Mouse (Mus musculus): ENCODE results near the gene Map3k1. TPM values are rescaled to one million over a fixed set of nuclear protein-coding genes. Genes with fewer than 3 reads are reported as not detected.

Map3k1 gene
- polyA plus RNA-seq, 1 experiment: 34.5 TPM

DNA sequence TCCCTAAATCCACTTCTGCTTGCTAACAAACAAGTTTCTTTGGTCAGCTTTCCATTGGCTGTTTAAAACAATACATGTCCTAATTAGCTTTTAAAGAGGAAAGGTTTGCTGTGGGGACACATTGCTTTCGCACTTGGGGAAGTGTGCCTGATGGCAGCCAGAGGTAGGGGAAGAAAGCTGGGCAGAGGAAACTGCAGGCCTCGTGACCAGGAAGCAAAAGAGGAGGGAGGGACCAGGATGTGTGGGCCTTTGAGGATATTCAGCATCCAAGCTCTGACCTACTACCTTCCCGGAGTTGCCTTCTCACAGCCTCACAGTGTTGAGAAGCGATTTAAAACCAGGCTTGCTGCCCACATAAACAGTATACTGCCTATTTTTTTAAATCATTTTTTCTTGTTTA is 15.4 kb upstream of the Map3k1 start:
- Histone ChIP-seq H3K27ac (ENCODE audit: insufficient read depth, low read length) (no peak overlapping the region), H3K4me1 (ENCODE audit: control insufficient read depth, insufficient read depth, low read length) (no peaks in the 10 kb centered on the region), H3K9me3 (replicated peaks; ENCODE audit: control insufficient read depth, insufficient read depth, low read length, poor library complexity, severe bottlenecking) (no peaks in the 10 kb centered on the region), H3K9ac (ENCODE audit: low read depth, poor library complexity, severe bottlenecking) (no peak overlapping the region), H3K4me3 (ENCODE audit: low read depth, low read length) (no peak overlapping the region), H3K27me3 (ENCODE audit: control insufficient read depth, insufficient read depth, low read length, poor library complexity, severe bottlenecking) (no peaks in the 10 kb centered on the region), H3K36me3 (ENCODE audit: control insufficient read depth, insufficient read depth, low read length, poor library complexity, severe bottlenecking) (no peaks in the 10 kb centered on the region)
- no peak for TF ChIP-seq EP300 (IDR thresholded peaks at IDR 0.05; ENCODE audit: insufficient read depth, low read depth, low read length)
- TF ChIP-seq CTCF (IDR thresholded peaks at IDR 0.05; ENCODE audit: low read depth, low read length): no peak
- TF ChIP-seq POLR2A (IDR thresholded peaks at IDR 0.05; ENCODE audit: insufficient read depth, low read length): no peak

DNA sequence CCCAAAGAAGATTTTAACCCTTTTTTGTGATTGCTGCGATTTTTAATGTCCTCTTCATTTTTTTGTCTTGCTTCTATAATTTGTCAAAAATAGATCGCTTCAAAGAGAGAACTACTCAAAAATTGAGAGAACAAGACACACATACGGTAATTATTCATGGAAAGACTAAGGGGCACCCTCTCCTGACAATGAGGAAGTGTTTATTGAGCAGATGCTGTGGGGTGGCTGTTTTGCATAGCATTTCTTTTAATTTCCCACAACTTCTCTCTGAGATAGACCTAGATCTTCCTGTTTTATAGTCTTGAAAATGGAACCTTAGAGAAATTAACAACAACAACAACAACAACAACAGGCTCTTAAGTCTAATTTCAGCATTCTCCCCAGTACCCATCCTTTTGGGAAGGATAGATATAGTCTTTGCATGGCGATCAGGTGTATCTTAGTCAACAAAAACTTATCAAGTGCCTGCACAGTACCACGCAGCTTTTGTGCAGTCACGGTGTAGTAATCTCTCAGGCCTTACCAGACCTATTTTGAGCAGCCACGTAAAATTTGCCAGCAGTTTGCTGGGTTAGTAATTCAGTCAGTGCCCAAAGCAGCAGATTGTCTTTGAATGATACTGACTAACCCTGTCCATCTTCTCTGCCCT is 13.1 kb upstream of the Map3k1 start:
- H3K4me1 ChIP-seq (ENCODE audit: control insufficient read depth, insufficient read depth, low read length): no peaks in the 10 kb centered on the region
- H3K27ac ChIP-seq (ENCODE audit: insufficient read depth, low read length): no peak overlapping the region
- no peaks in the 10 kb centered on the region for H3K36me3 ChIP-seq (ENCODE audit: control insufficient read depth, insufficient read depth, low read length, poor library complexity, severe bottlenecking)
- no peaks in the 10 kb centered on the region for H3K27me3 ChIP-seq (ENCODE audit: control insufficient read depth, insufficient read depth, low read length, poor library complexity, severe bottlenecking)
- no peaks in the 10 kb centered on the region for H3K9me3 ChIP-seq (replicated peaks; ENCODE audit: control insufficient read depth, insufficient read depth, low read length, poor library complexity, severe bottlenecking)
- H3K4me3 ChIP-seq (ENCODE audit: low read depth, low read length): no peak overlapping the region
- TF ChIP-seq POLR2A (IDR thresholded peaks at IDR 0.05; ENCODE audit: insufficient read depth, low read length): no peak
- no peak for TF ChIP-seq EP300 (IDR thresholded peaks at IDR 0.05; ENCODE audit: insufficient read depth, low read depth, low read length)
- TF ChIP-seq CTCF (IDR thresholded peaks at IDR 0.05; ENCODE audit: low read depth, low read length): no peak
- no peak overlapping the region for H3K9ac ChIP-seq (ENCODE audit: low read depth, poor library complexity, severe bottlenecking)

GRCm38 (mm10) chr13:111819618-111820385 is 11.0 kb upstream of the Map3k1 start:
- Histone ChIP-seq H3K4me3 (ENCODE audit: low read depth, low read length) (no peak overlapping the region), H3K27ac (ENCODE audit: insufficient read depth, low read length) (no peak overlapping the region), H3K9me3 (replicated peaks; ENCODE audit: control insufficient read depth, insufficient read depth, low read length, poor library complexity, severe bottlenecking) (0 out of 2 replicates have a peak, but pooled peaks cover 4% of the 10 kb centered on the region), H3K9ac (ENCODE audit: low read depth, poor library complexity, severe bottlenecking) (no peak overlapping the region), H3K4me1 (ENCODE audit: control insufficient read depth, insufficient read depth, low read length) (no peaks in the 10 kb centered on the region), H3K36me3 (ENCODE audit: control insufficient read depth, insufficient read depth, low read length, poor library complexity, severe bottlenecking) (no peaks in the 10 kb centered on the region), H3K27me3 (ENCODE audit: control insufficient read depth, insufficient read depth, low read length, poor library complexity, severe bottlenecking) (no peaks in the 10 kb centered on the region)
- TF ChIP-seq CTCF (IDR thresholded peaks at IDR 0.05; ENCODE audit: low read depth, low read length): no peak
- TF ChIP-seq EP300 (IDR thresholded peaks at IDR 0.05; ENCODE audit: insufficient read depth, low read depth, low read length): no peak
- no peak for TF ChIP-seq POLR2A (IDR thresholded peaks at IDR 0.05; ENCODE audit: insufficient read depth, low read length)

GRCm38 (mm10) chr13:111819106-111819505 is 10.3 kb upstream of the Map3k1 start:
- no peaks in the 10 kb centered on the region for H3K4me1 ChIP-seq (ENCODE audit: control insufficient read depth, insufficient read depth, low read length)
- no peak overlapping the region for H3K9ac ChIP-seq (ENCODE audit: low read depth, poor library complexity, severe bottlenecking)
- no peak for TF ChIP-seq POLR2A (IDR thresholded peaks at IDR 0.05; ENCODE audit: insufficient read depth, low read length)
- no peak for TF ChIP-seq EP300 (IDR thresholded peaks at IDR 0.05; ENCODE audit: insufficient read depth, low read depth, low read length)
- no peak for TF ChIP-seq CTCF (IDR thresholded peaks at IDR 0.05; ENCODE audit: low read depth, low read length)
- H3K4me3 ChIP-seq (ENCODE audit: low read depth, low read length): no peak overlapping the region
- H3K27me3 ChIP-seq (ENCODE audit: control insufficient read depth, insufficient read depth, low read length, poor library complexity, severe bottlenecking): no peaks in the 10 kb centered on the region
- H3K9me3 ChIP-seq (replicated peaks; ENCODE audit: control insufficient read depth, insufficient read depth, low read length, poor library complexity, severe bottlenecking): 0 out of 2 replicates have a peak, but pooled peaks cover 4% of the 10 kb centered on the region
- no peak overlapping the region for H3K27ac ChIP-seq (ENCODE audit: insufficient read depth, low read length)
- no peaks in the 10 kb centered on the region for H3K36me3 ChIP-seq (ENCODE audit: control insufficient read depth, insufficient read depth, low read length, poor library complexity, severe bottlenecking)

GRCm38 (mm10) chr13:111818216-111818903 is 9.6 kb upstream of the Map3k1 start:
- TF ChIP-seq POLR2A (IDR thresholded peaks at IDR 0.05; ENCODE audit: insufficient read depth, low read length) (no peak), CTCF (IDR thresholded peaks at IDR 0.05; ENCODE audit: low read depth, low read length) (no peak), EP300 (IDR thresholded peaks at IDR 0.05; ENCODE audit: insufficient read depth, low read depth, low read length) (no peak)
- 0 out of 2 replicates have a peak, but pooled peaks cover 4% of the 10 kb centered on the region for H3K9me3 ChIP-seq (replicated peaks; ENCODE audit: control insufficient read depth, insufficient read depth, low read length, poor library complexity, severe bottlenecking)

More at GRCm38 (mm10) chr13:111818216-111818903, 9.6 kb upstream of the Map3k1 start:
- H3K4me3 ChIP-seq (ENCODE audit: low read depth, low read length): no peak overlapping the region
- no peak overlapping the region for H3K27ac ChIP-seq (ENCODE audit: insufficient read depth, low read length)
- H3K9ac ChIP-seq (ENCODE audit: low read depth, poor library complexity, severe bottlenecking): no peak overlapping the region
- H3K36me3 ChIP-seq (ENCODE audit: control insufficient read depth, insufficient read depth, low read length, poor library complexity, severe bottlenecking): no peaks in the 10 kb centered on the region
- no peaks in the 10 kb centered on the region for H3K27me3 ChIP-seq (ENCODE audit: control insufficient read depth, insufficient read depth, low read length, poor library complexity, severe bottlenecking)
- no peaks in the 10 kb centered on the region for H3K4me1 ChIP-seq (ENCODE audit: control insufficient read depth, insufficient read depth, low read length)

All from ES-Bruce4 (cell line).